Mouse (Mus musculus): ENCODE measurements around the gene Pex19. TPM values are rescaled to one million over a fixed set of nuclear protein-coding genes. Genes with fewer than 3 reads are reported as not detected.

Pex19 gene
- total RNA-seq, 2 experiments from 2014 or later: 122 to 124 TPM

DNA sequence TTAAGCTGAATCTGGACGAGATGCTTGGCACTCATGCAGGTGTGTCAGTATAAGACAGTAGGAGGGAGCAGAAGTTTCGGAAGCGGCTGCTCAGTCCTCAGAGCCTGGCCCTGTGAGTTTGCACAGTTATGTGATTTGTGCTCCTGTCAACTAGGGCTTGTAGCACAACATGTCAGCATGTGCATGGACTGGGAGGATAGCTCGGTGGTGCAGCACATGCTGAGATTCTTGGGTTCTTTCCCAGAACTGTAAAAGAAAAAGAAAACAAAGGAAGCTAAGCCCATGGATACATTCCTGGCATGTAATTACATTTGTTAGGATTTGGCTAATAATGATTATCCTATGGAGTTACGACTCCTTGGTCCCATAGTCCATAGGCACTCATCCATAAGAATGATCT lies 46.6 kb downstream of the Pex19 start:
- no peak for DNase-seq
- intact Hi-C loops (cut with DNase I): loop anchor here (2.0 kb wide), 1 partner anchor 14 kb away; no protein-coding TSS in a partner anchor

DNA sequence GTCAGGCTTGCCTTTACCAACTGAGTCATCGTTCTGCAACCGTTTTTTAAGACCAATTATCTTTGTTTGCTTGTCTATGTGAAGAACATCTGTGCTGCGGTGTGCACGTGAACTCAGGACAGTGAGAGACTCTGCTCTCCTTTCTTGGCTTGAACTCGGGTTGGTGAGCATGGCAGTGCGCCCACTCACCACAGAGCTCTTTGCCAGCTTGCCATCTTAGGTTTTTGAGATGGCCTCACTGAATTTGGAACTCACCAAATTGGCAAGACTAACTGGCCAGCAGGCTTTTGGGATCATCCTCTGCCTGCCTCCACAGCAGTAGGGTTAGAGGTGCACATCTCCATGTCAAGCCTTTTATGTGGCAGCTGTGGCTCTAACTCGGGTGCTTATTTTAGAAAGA lies 51.2 kb downstream of the Pex19 start:
- intact Hi-C loops (cut with DNase I): no loop called here
- DNase-seq: no peak

DNA sequence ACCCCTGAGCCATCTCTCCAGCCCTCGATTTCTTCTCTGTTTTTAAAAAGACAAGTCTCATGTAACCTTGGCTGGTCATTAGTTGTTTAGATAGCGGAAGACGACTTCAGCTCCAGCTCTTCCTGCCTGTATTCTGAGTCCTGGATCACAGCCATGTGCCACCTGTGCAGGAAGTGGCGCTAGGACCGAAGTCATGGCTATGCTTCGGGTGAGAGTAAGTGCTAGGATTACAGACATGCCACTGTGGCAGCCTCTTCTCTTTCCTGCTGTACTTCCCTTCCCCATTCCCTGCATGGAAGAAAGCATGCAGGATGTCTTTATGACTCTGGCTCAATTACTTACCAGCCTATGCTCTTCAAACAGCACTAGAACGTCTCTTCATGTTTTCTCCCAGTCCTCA lies 52.5 kb downstream of the Pex19 start:
- DNase-seq: no peak
- intact Hi-C loops (cut with DNase I): no loop called here

DNA sequence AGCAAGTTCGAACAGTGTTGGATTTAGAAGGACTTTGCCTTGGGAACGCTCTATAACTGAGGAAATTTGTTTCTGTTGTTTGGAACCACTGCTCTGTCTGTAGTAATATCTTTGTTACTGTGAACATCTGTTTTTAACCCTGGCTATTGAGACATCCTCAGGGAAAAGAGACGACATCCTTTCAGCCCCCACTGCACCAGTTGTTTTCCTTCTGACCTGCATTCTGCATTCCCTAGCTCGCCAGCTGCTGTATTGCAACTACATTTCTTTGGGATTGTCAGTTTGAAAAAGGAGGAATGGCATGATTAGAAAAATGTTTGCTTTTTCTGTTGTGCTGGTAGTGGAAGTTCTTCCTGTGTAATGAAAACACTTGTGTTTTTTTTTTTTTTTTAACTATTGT lies 54.3 kb downstream of the Pex19 start:
- intact Hi-C loops (cut with DNase I): loop anchor here (2.0 kb wide), 1 partner anchor 16 kb away; no protein-coding TSS in a partner anchor
- DNase-seq: no peak

DNA sequence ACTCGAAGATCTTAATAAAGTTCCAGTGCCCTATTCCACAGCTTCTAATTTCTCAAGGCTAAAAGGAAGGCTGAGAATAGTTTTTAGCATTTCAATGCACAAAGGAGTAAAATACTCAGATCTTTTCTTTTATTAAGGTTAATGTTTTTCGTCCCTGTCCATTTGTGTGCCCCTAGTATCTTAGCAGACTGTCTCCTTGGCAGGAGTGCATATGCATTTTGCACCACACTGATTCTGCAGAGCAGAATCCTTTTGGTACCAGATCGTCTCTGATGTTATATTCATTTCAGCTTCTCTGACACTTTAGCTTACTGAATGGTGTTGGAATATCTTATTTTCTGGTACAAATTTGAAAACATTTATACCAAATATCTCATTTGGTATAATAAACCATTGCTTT lies 55.2 kb downstream of the Pex19 start:
- DNase-seq: no peak
- intact Hi-C loops (cut with DNase I): loop anchor here (2.0 kb wide), 1 partner anchor 17 kb away; no protein-coding TSS in a partner anchor

DNA sequence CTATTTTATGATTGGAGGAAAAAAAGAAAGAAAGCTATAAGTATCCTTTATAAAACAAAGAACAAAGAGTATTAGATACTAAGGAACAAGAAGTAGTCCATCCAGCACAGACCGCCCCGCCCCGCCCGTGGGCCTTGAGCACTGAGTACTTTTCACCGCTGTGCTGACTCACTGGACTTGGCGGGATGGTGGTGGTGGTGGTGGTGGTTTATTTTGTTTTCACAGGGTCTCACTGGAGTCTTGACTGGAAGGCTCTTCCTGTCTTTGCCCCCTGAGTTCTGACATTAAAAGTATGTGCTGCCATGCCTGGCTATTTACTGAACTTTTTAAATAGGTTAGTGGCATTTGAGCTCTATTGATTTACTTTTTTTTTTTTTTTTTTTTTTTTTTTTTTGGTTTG lies 56.5 kb downstream of the Pex19 start:
- intact Hi-C loops (cut with DNase I): no loop called here
- no peak for DNase-seq

DNA sequence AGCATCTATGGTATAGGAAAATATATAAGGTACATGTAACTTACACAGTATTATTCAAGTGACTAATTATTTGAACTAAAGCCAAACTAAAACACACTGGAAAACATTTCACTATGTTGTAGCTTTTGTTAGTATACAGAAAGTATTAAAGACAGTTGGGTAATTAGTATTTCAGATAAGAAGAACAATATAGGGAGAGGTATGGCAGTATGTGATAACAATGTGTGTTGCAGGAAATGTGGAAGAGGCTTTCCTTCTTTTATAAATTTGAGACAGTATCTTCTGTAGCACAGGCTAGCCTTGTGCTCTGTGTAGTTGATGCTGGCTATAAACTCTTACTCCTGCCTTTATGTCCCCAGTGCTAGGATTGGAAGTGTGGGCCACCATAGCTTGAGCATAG lies 57.4 kb downstream of the Pex19 start:
- DNase-seq: no peak
- intact Hi-C loops (cut with DNase I): no loop called here

Other genes starting within 250 kb of the Pex19 start
- under 1 TPM; 0.17 to 0.32 TPM for gene Gm10521, start 231.1 kb upstream of the Pex19 start, total RNA-seq (2021)
- gene Slamf6, start 209.2 kb upstream of the Pex19 start, total RNA-seq (2021): 1 to 10 TPM in 1 of 2 experiments, under 1 TPM in 1; 0.79 to 3.5 TPM
- gene Vangl2, start 98.3 kb upstream of the Pex19 start, total RNA-seq (2021): 1 to 10 TPM; 4.3 to 5.9 TPM
- not detected for gene Nhlh1, start 69.2 kb upstream of the Pex19 start, total RNA-seq (2021)
- 100 to 1,000 TPM; 118 to 124 TPM for gene Copa, start 44.2 kb upstream of the Pex19 start, total RNA-seq (2021)
- gene Ncstn, start 44.0 kb upstream of the Pex19 start, total RNA-seq (2021): 10 to 100 TPM; 54.9 to 59.5 TPM
- gene Dcaf8, start 21.3 kb downstream of the Pex19 start, total RNA-seq (2021): 100 to 1,000 TPM; 117 to 122 TPM
- 10 to 100 TPM; 71.1 to 77.7 TPM for gene Pea15a, start 80.0 kb downstream of the Pex19 start, total RNA-seq (2021)
- gene Casq1, start 93.1 kb downstream of the Pex19 start, total RNA-seq (2021): 10 to 100 TPM; 10.1 to 12.9 TPM
- not detected for gene Atp1a4, start 131.7 kb downstream of the Pex19 start, total RNA-seq (2021)
- 10 to 100 TPM; 13.8 to 16.3 TPM for gene Igsf8, start 134.9 kb downstream of the Pex19 start, total RNA-seq (2021)
- gene Atp1a2, start 171.3 kb downstream of the Pex19 start, total RNA-seq (2021): 100 to 1,000 TPM; 448 to 458 TPM
- not detected for gene Kcnj9, start 202.6 kb downstream of the Pex19 start, total RNA-seq (2021)
- under 1 TPM; 0.10 to 0.22 TPM for gene Kcnj10, start 214.5 kb downstream of the Pex19 start, total RNA-seq (2021)
- gene Pigm, start 249.8 kb downstream of the Pex19 start, total RNA-seq (2021): 1 to 10 TPM; 6.4 to 7.1 TPM